Mouse (Mus musculus) cortical plate, adult 2 months (tissue): Measurements from ENCODE around the gene Gfi1b. TPM values are rescaled to one million over a fixed set of nuclear protein-coding genes. Genes with fewer than 3 reads are reported as not detected.

Experiments
- H3K27ac ChIP-seq: fragments of 200-500 bp; 2 replicates; pipeline ENCODE4 v1.5.1; 2012; ENCODE audit warnings: low read length, control low read depth, inconsistent platforms; ENCODE audit not compliant: insufficient read depth
- H3K4me1 ChIP-seq: fragments of 200-500 bp; 2 replicates; pipeline ENCODE4 v1.6.1; 2011; ENCODE audit warnings: low read length; ENCODE audit not compliant: control insufficient read depth, insufficient read depth
- H3K4me3 ChIP-seq: fragments of 200-500 bp; 2 replicates; pipeline ENCODE4 v1.5.1; 2011; ENCODE audit warnings: mild to moderate bottlenecking, low read length, control low read depth; ENCODE audit not compliant: insufficient read depth
- CTCF ChIP-seq: fragments of 200-500 bp; IDR thresholded peaks from 2 replicates; pipeline ENCODE4 v1.5.1; 2011; ENCODE audit warnings: mild to moderate bottlenecking, control low read depth, low read length; ENCODE audit not compliant: insufficient read depth; ENCODE audit errors: extremely low read depth
- POLR2A ChIP-seq: fragments of 200-500 bp; IDR thresholded peaks from 2 replicates; pipeline ENCODE4 v1.6.1; 2011; ENCODE audit warnings: mild to moderate bottlenecking, low read length, control low read depth; ENCODE audit not compliant: insufficient read depth; ENCODE audit errors: extremely low read depth
- polyA plus RNA-seq: library from polyadenylated mRNA; depleted of rRNA; stranded (reverse); fragments of >200 nt; gene quantifications from 2 replicates; pipeline ENCODE4 v1.2.3, GENCODE M21; 2012; rRNA removed

Gene Gfi1b
- polyA plus RNA-seq, 1 experiment: not detected

GRCm38 (mm10) chr2:28563303-28563702, 58.5 kb downstream of the Gfi1b start, which contains the start of gene Cel:
Gene Cel (minus strand): TSS chr2:28563403.
- TF ChIP-seq POLR2A (no peak), CTCF (no peak)
- no peak within 1 kb of the TSS for H3K27ac ChIP-seq
- H3K4me3 ChIP-seq: no peak within 1 kb of the TSS
- H3K4me1 ChIP-seq: no peaks in the 10 kb centered on the region

Other genes with a start within 250 kb of the Gfi1b start
- 15.3 and 15.7 TPM in 2 replicates for gene Ppp1r26, start 175.2 kb downstream of the Gfi1b start, polyA plus RNA-seq
- 2.7 and 4.4 TPM in 2 replicates for gene 1700007K13Rik, start 155.7 kb downstream of the Gfi1b start, polyA plus RNA-seq
- 37.2 and 38.8 TPM in 2 replicates for gene Mrps2, start 153.9 kb downstream of the Gfi1b start, polyA plus RNA-seq
- 1.8 and 2.0 TPM in 2 replicates for gene Gbgt1, start 125.1 kb downstream of the Gfi1b start, polyA plus RNA-seq
- gene Gm10134, start 115.9 kb downstream of the Gfi1b start, polyA plus RNA-seq: 0.79 TPM in 1 of 2 replicates, not detected in the other
- gene Ralgds, start 108.9 kb downstream of the Gfi1b start, polyA plus RNA-seq: 107 and 112 TPM in 2 replicates
- gene Cel, start 58.6 kb downstream of the Gfi1b start, polyA plus RNA-seq: 0.06 and 0.08 TPM in 2 replicates
- 20.7 and 23.3 TPM in 2 replicates for gene Gtf3c5, start 38.2 kb downstream of the Gfi1b start, polyA plus RNA-seq
- 36.1 and 38.7 TPM in 2 replicates for gene Tsc1, start 19.2 kb upstream of the Gfi1b start, polyA plus RNA-seq
- gene Spaca9, start 77.7 kb upstream of the Gfi1b start, polyA plus RNA-seq: 0.29 and 0.38 TPM in 2 replicates
- gene Ak8, start 78.2 kb upstream of the Gfi1b start, polyA plus RNA-seq: 2.2 and 2.7 TPM in 2 replicates
- gene Gtf3c4, start 218.4 kb upstream of the Gfi1b start, polyA plus RNA-seq: 12.6 and 12.9 TPM in 2 replicates
- gene Ddx31, start 218.4 kb upstream of the Gfi1b start, polyA plus RNA-seq: 4.9 and 5.7 TPM in 2 replicates